Mouse (Mus musculus): ENCODE results near the gene Il4ra. TPM values are rescaled to one million over a fixed set of nuclear protein-coding genes. Genes with fewer than 3 reads are reported as not detected.

Gene Il4ra
- polyA plus RNA-seq, 1 experiment from 2014 or later = 6.9 TPM

DNA sequence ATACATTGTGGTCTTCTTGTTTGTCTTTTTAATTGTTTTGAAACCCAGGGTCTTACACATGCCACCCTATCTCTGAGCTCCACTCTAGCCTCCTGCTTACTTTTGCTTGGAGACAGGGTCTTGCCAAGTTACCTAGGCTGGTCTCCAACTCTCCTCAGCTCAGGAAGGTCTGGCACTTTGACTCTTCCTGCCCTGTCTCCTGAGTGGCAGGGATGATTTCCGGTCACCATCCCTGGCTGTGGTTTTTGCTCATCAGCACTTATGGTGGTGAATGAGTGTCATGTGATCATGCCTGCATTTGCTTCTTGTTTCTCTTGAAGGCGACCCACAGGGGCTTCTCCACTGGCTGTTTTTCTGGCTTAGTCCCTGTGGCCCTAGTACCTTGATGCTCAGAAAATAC, 21.9 kb downstream of the Il4ra start:
- WGBS (ENCODE audit: insufficient replicate concordance) = 33% methylated on average over 2 of the region's 2 CpGs
- H3K9ac ChIP-seq (ENCODE audit: low read depth, low read length) = no peak overlapping the region
- ATAC-seq (ENCODE audit: low read depth) = no peak
- H3K27ac ChIP-seq (ENCODE audit: low read length) = no peak overlapping the region
- no peaks in the 10 kb centered on the region for H3K9me3 ChIP-seq (replicated peaks; ENCODE audit: control insufficient read depth, low read length)
- H3K27me3 ChIP-seq (ENCODE audit: control insufficient read depth, insufficient read depth, low read depth, low read length) = no peaks in the 10 kb centered on the region
- no peak overlapping the region for H3K4me3 ChIP-seq (ENCODE audit: low read depth, low read length)
- peaks cover 15% of the 10 kb centered on the region for H3K4me1 ChIP-seq (ENCODE audit: control insufficient read depth, low read depth, low read length)
- H3K4me2 ChIP-seq (ENCODE audit: low read depth, low read length) = no peak overlapping the region
- peaks cover 2% of the 10 kb centered on the region for H3K36me3 ChIP-seq (ENCODE audit: control insufficient read depth, insufficient read depth)

DNA sequence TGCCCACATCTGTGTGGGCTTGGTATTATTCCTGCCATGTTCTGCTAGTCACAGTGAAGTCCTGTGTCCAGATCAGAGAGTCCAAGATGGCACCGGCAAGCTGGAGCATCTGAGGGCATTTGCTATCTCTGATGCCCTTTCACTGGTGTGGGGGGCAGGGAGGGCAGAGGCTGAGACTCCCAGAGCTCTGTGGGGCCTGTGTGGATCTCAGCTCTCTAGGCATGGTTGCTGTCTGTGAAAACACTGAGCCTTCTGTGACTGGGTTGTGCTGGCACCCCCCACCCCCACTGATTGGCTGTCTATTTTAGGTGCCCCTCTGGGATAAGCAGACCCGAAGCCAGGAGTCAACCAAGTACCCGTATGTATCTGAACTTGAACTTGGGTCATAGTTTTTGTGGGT, 22.9 kb downstream of the Il4ra start:
- Histone ChIP-seq H3K9ac (ENCODE audit: low read depth, low read length) (no peak overlapping the region), H3K4me2 (ENCODE audit: low read depth, low read length) (no peak overlapping the region), H3K4me3 (ENCODE audit: low read depth, low read length) (no peak overlapping the region), H3K36me3 (ENCODE audit: control insufficient read depth, insufficient read depth) (no peaks in the 10 kb centered on the region; the same call in none of the 2 replicates), H3K27me3 (ENCODE audit: control insufficient read depth, insufficient read depth, low read depth, low read length) (no peaks in the 10 kb centered on the region), H3K27ac (ENCODE audit: low read length) (no peak overlapping the region), H3K9me3 (replicated peaks; ENCODE audit: control insufficient read depth, low read length) (no peaks in the 10 kb centered on the region), H3K4me1 (ENCODE audit: control insufficient read depth, low read depth, low read length) (peaks cover 15% of the 10 kb centered on the region)
- WGBS (ENCODE audit: insufficient replicate concordance) = 46% methylated on average over 3 of the region's 3 CpGs
- no peak for ATAC-seq (ENCODE audit: low read depth)

DNA sequence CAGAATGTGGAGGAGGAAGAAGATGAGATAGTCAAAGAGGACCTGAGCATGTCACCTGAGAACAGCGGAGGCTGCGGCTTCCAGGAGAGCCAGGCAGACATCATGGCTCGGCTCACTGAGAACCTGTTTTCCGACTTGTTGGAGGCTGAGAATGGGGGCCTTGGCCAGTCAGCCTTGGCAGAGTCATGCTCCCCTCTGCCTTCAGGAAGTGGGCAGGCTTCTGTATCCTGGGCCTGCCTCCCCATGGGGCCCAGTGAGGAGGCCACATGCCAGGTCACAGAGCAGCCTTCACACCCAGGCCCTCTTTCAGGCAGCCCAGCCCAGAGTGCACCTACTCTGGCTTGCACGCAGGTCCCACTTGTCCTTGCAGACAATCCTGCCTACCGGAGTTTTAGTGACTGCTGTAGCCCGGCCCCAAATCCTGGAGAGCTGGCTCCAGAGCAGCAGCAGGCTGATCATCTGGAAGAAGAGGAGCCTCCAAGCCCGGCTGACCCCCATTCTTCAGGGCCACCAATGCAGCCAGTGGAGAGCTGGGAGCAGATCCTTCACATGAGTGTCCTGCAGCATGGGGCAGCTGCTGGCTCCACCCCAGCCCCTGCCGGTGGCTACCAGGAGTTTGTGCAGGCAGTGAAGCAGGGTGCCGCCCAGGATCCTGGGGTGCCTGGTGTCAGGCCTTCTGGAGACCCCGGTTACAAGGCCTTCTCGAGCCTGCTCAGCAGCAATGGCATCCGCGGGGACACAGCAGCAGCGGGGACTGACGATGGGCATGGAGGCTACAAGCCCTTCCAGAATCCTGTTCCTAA, 24.0 kb downstream of the Il4ra start:
- H3K4me2 ChIP-seq (ENCODE audit: low read depth, low read length) = no peak overlapping the region
- WGBS (ENCODE audit: insufficient replicate concordance) = 65% methylated on average over 16 of the region's 16 CpGs
- no peaks in the 10 kb centered on the region; the same call in none of the 2 replicates for H3K36me3 ChIP-seq (ENCODE audit: control insufficient read depth, insufficient read depth)
- H3K4me3 ChIP-seq (ENCODE audit: low read depth, low read length) = no peak overlapping the region
- no peaks in the 10 kb centered on the region for H3K9me3 ChIP-seq (replicated peaks; ENCODE audit: control insufficient read depth, low read length)
- H3K27ac ChIP-seq (ENCODE audit: low read length) = no peak overlapping the region
- ATAC-seq (ENCODE audit: low read depth) = no peak
- H3K9ac ChIP-seq (ENCODE audit: low read depth, low read length) = no peak overlapping the region
- peaks cover 1% of the 10 kb centered on the region; the same call in 1 of the 2 replicates for H3K27me3 ChIP-seq (ENCODE audit: control insufficient read depth, insufficient read depth, low read depth, low read length)
- peaks cover 16% of the 10 kb centered on the region for H3K4me1 ChIP-seq (ENCODE audit: control insufficient read depth, low read depth, low read length)

DNA sequence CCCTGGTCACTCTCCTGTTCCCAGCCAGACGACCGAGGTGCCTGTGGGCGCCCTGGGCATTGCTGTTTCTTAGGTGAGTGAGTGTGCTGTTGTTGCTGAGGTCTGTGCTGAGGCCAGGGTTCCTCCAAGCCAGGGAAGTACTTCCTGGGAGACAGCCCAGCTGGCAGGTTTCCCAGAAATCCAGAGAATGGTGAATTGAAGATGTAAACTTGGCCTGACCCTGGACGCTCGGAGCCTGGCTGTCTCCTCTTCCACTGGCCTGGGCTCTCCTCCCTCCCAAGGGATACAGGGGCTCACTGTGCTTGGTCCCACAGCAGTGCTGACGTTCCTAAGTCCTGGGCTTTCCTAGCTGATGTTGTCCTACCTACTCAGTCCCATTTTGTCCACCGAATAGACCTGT, 25.1 kb downstream of the Il4ra start:
- H3K27me3 ChIP-seq (ENCODE audit: control insufficient read depth, insufficient read depth, low read depth, low read length) = peaks cover 2% of the 10 kb centered on the region; the same call in 1 of the 2 replicates
- 65% methylated on average over 7 of the region's 7 CpGs for WGBS (ENCODE audit: insufficient replicate concordance)
- no peak overlapping the region for H3K4me2 ChIP-seq (ENCODE audit: low read depth, low read length)
- peaks cover 23% of the 10 kb centered on the region for H3K4me1 ChIP-seq (ENCODE audit: control insufficient read depth, low read depth, low read length)
- H3K36me3 ChIP-seq (ENCODE audit: control insufficient read depth, insufficient read depth) = no peaks in the 10 kb centered on the region; the same call in 1 of the 2 replicates
- no peak overlapping the region for H3K4me3 ChIP-seq (ENCODE audit: low read depth, low read length)
- ATAC-seq (ENCODE audit: low read depth) = no peak
- H3K27ac ChIP-seq (ENCODE audit: low read length) = peak overlapping the region; percentile 55; the same call in 1 of the 2 replicates
- H3K9me3 ChIP-seq (replicated peaks; ENCODE audit: control insufficient read depth, low read length) = no peaks in the 10 kb centered on the region
- no peak overlapping the region for H3K9ac ChIP-seq (ENCODE audit: low read depth, low read length)

DNA sequence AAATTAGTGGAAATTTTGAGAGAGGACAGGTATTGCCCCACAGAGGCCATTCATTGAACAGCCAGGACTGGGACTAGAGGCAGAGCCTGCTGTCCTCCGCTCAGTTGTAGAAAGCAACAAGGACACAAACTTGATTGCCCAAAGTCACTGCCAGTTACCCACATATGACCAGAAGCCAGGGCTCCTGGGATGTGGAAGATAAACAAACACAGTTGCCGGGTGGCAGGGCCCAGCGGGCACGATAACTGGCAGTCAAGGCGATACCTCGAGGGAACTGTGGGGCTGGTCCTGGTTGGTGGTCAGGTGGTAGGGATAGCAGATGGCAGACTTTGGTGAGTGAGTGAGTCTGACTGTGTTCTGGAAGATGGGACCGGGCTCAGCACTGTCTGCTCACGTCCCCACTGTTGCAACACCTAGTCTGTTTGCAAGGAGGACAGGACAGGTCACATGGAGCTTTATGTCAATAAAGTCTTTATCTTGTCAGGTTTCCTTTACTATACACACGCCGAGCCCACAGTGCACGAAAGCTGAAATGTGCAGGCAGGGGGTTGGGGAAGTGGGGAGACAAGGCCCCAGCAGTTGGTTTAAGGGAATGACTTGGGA, 25.7 kb downstream of the Il4ra start:
- peaks cover 23% of the 10 kb centered on the region for H3K4me1 ChIP-seq (ENCODE audit: control insufficient read depth, low read depth, low read length)
- H3K27me3 ChIP-seq (ENCODE audit: control insufficient read depth, insufficient read depth, low read depth, low read length) = peaks cover 2% of the 10 kb centered on the region; the same call in 1 of the 2 replicates
- 46% methylated on average over 11 of the region's 11 CpGs for WGBS (ENCODE audit: insufficient replicate concordance)
- no peaks in the 10 kb centered on the region for H3K9me3 ChIP-seq (replicated peaks; ENCODE audit: control insufficient read depth, low read length)
- no peak overlapping the region for H3K4me2 ChIP-seq (ENCODE audit: low read depth, low read length)
- ATAC-seq (ENCODE audit: low read depth) = peak; percentile 58
- H3K27ac ChIP-seq (ENCODE audit: low read length) = peak overlapping the region; percentile 55
- no peak overlapping the region for H3K4me3 ChIP-seq (ENCODE audit: low read depth, low read length)
- H3K9ac ChIP-seq (ENCODE audit: low read depth, low read length) = no peak overlapping the region
- H3K36me3 ChIP-seq (ENCODE audit: control insufficient read depth, insufficient read depth) = no peaks in the 10 kb centered on the region; the same call in 1 of the 2 replicates

DNA sequence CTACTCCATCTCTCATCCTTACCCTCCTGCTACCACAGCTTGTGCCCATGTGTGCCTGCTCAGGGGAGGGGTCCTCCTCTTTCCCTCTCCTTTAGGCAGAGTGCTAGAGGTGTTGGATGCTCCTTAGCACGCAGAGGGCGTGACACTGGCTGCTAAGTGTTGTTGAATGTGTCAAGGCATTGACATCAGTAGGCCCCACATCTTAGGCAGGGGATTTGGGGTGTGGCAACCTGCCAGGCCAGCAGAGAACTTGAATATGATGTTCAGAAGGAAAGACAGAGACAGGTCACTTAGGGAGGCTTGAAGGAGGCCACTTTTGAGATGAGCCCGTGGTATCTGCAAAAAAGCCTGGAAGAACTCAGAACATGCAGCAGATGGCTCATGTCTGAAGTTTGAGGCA, 26.2 kb downstream of the Il4ra start:
- peaks cover 23% of the 10 kb centered on the region for H3K4me1 ChIP-seq (ENCODE audit: control insufficient read depth, low read depth, low read length)
- ATAC-seq (ENCODE audit: low read depth) = no peak
- no peak overlapping the region for H3K9ac ChIP-seq (ENCODE audit: low read depth, low read length)
- no peaks in the 10 kb centered on the region for H3K9me3 ChIP-seq (replicated peaks; ENCODE audit: control insufficient read depth, low read length)
- H3K27me3 ChIP-seq (ENCODE audit: control insufficient read depth, insufficient read depth, low read depth, low read length) = peaks cover 2% of the 10 kb centered on the region; the same call in 1 of the 2 replicates
- WGBS (ENCODE audit: insufficient replicate concordance) = 50% methylated on average over 3 of the region's 3 CpGs
- no peak overlapping the region for H3K27ac ChIP-seq (ENCODE audit: low read length)
- H3K4me3 ChIP-seq (ENCODE audit: low read depth, low read length) = no peak overlapping the region
- H3K36me3 ChIP-seq (ENCODE audit: control insufficient read depth, insufficient read depth) = no peaks in the 10 kb centered on the region; the same call in 1 of the 2 replicates
- H3K4me2 ChIP-seq (ENCODE audit: low read depth, low read length) = no peak overlapping the region

DNA sequence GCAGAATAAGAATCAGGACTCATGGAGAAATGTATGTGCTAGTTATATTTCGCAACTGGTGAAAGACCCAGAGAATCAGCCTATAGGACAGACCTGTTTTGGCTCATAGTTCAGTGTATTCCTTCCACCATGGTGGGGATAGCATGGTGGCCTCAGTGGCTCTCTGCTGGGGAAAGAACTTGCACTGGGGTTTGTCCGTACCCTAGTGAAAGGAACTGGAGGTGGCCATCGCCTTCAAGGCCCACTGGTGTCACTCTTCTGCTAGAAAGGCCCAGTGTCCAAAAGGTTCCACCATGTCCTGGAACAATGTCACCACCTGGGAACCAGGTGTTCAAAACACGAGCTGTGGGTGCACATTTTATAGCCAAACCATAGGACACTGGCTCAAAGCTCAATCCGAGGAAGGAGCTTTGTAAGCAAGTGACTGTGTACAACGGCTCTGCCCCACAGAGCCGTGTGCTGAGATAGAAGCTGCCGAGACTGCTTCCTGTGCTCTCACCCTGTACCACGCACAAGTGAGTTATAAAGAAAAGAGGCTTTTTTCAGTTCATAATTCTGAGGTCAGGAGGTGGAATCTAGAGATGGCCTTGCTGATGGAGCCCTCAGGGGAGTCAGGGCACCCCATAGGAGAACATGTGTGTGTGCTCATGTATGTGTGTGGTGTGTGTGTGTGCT, 27.8 kb downstream of the Il4ra start:
- H3K36me3 ChIP-seq (ENCODE audit: control insufficient read depth, insufficient read depth) = no peaks in the 10 kb centered on the region
- no peak overlapping the region for H3K9ac ChIP-seq (ENCODE audit: low read depth, low read length)
- no peak overlapping the region for H3K4me2 ChIP-seq (ENCODE audit: low read depth, low read length)
- 47% methylated on average over 9 of the region's 9 CpGs for WGBS (ENCODE audit: insufficient replicate concordance)
- H3K27me3 ChIP-seq (ENCODE audit: control insufficient read depth, insufficient read depth, low read depth, low read length) = peaks cover 2% of the 10 kb centered on the region; the same call in 1 of the 2 replicates
- H3K4me1 ChIP-seq (ENCODE audit: control insufficient read depth, low read depth, low read length) = peaks cover 23% of the 10 kb centered on the region
- 0 out of 2 replicates have a peak overlapping the region, but pooled peaks have one; percentile 25 for H3K27ac ChIP-seq (ENCODE audit: low read length)
- no peaks in the 10 kb centered on the region for H3K9me3 ChIP-seq (replicated peaks; ENCODE audit: control insufficient read depth, low read length)
- H3K4me3 ChIP-seq (ENCODE audit: low read depth, low read length) = no peak overlapping the region
- no peak for ATAC-seq (ENCODE audit: low read depth)

GRCm38 (mm10) chr7:125580220-125580549, 28.3 kb downstream of the Il4ra start:
- no peak overlapping the region for H3K4me3 ChIP-seq (ENCODE audit: low read depth, low read length)
- H3K4me2 ChIP-seq (ENCODE audit: low read depth, low read length) = no peak overlapping the region
- H3K9ac ChIP-seq (ENCODE audit: low read depth, low read length) = no peak overlapping the region
- H3K4me1 ChIP-seq (ENCODE audit: control insufficient read depth, low read depth, low read length) = peaks cover 23% of the 10 kb centered on the region
- no peak for ATAC-seq (ENCODE audit: low read depth)
- no peaks in the 10 kb centered on the region for H3K9me3 ChIP-seq (replicated peaks; ENCODE audit: control insufficient read depth, low read length)
- 86% methylated on average over 1 of the region's 1 CpGs for WGBS (ENCODE audit: insufficient replicate concordance)
- no peak overlapping the region for H3K27ac ChIP-seq (ENCODE audit: low read length)
- H3K36me3 ChIP-seq (ENCODE audit: control insufficient read depth, insufficient read depth) = no peaks in the 10 kb centered on the region
- peaks cover 2% of the 10 kb centered on the region; the same call in 1 of the 2 replicates for H3K27me3 ChIP-seq (ENCODE audit: control insufficient read depth, insufficient read depth, low read depth, low read length)

Measured in liver, embryonic 16.5 days (tissue).